Mouse (Mus musculus) small intestine, adult 2 months (tissue): ENCODE measurements around the gene Sfxn1.

Experiments used
- CTCF ChIP-seq: fragments of 200-500 bp; IDR thresholded peaks from 2 replicates; pipeline ENCODE4 v1.5.1; 2012; ENCODE audit warnings: low read depth, mild to moderate bottlenecking, control low read depth, inconsistent platforms, low read length, moderate library complexity, mixed read lengths; ENCODE audit not compliant: insufficient replicate concordance, insufficient read length; ENCODE audit errors: extremely low read depth
- POLR2A ChIP-seq: fragments of 200-500 bp; IDR thresholded peaks from 2 replicates; pipeline ENCODE4 v1.6.1; 2012; ENCODE audit warnings: low read depth, mild to moderate bottlenecking, control low read depth, inconsistent platforms, low read length, moderate library complexity

DNA sequence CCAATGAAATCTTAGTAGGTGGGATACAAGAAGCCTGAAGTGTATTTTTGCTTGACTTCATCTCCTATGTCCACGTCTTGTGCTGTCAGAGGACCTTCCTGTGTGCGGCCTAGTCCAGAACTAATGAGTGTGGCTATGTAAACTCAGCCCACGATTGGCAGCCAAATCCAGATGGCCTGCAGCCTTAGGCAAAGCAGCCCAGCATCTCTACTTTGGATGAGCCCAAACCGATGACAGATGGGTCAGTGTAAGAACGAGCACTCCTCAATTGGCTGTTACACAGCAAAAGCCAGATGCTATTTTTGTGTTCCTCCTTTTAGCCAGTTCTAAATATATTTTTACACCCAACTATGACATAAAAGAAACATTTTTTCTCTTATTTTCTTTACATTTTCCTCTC lies 48.4 kb upstream of the Sfxn1 start:
- TF ChIP-seq CTCF (no peak), POLR2A (no peak)
